Mouse (Mus musculus) megakaryocyte, embryonic 14.5 days (primary cell): Measurements from ENCODE around the gene Vmn1r198.
"Not testable (repeated sequence)": the region's sequence is repeated elsewhere in the genome, so short reads cannot be mapped to it uniquely, and the experiment has no call there.

Experiments
- FLI1 ChIP-seq: IDR thresholded peaks from 2 replicates; pipeline ENCODE4 v1.6.1; 2012; ENCODE audit warnings: low read length, inconsistent platforms, mixed read lengths
- GATA1 ChIP-seq: IDR thresholded peaks from 3 replicates; pipeline ENCODE4 v1.6.1; 2012; ENCODE audit warnings: mixed read lengths, low read length, inconsistent platforms, borderline replicate concordance

GRCm38 (mm10) chr13:22381128-22381527 lies 31.0 kb downstream of the Vmn1r198 start:
- not testable (repeated sequence) for TF ChIP-seq GATA1, FLI1
